Mouse (Mus musculus) midbrain, embryonic 16.5 days (tissue): ENCODE measurements around the gene Nipsnap2. TPM values are rescaled to one million over a fixed set of nuclear protein-coding genes. Genes with fewer than 3 reads are reported as not detected.
A peak's percentile ranks its signal among the peaks of the same experiment; 100 is the strongest.
"Not testable (repeated sequence)": the region's sequence is repeated elsewhere in the genome, so short reads cannot be mapped to it uniquely, and the experiment has no call there.

Experiments used
- ATAC-seq: fragments of 200-750 bp; cut with Nextera tagmentation; 2 replicates; pipeline ENCODE4 v1.8.0; 2017; ENCODE audit warnings: moderate TSS enrichment
- H3K27ac ChIP-seq: fragments of 300-500 bp; sonication (generic); 2 replicates; pipeline ENCODE4 v1.5.1; 2014; ENCODE audit warnings: mild to moderate bottlenecking, low read length, mixed read lengths
- H3K27me3 ChIP-seq: fragments of 300-500 bp; sonication (generic); 2 replicates; pipeline ENCODE4 v1.6.1; 2014; ENCODE audit warnings: low read depth, low read length, mixed read lengths; ENCODE audit not compliant: control insufficient read depth, insufficient read depth
- H3K36me3 ChIP-seq: fragments of 300-500 bp; sonication (generic); 2 replicates; pipeline ENCODE4 v1.6.1; 2014; ENCODE audit warnings: mild to moderate bottlenecking, low read length, moderate library complexity, mixed read lengths; ENCODE audit not compliant: control insufficient read depth, insufficient read depth
- H3K4me1 ChIP-seq: fragments of 300-500 bp; sonication (generic); 2 replicates; pipeline ENCODE4 v1.6.1; 2014; ENCODE audit warnings: mild to moderate bottlenecking, low read length, mixed read lengths; ENCODE audit not compliant: control insufficient read depth, insufficient read depth
- H3K4me2 ChIP-seq: fragments of 300-500 bp; sonication (generic); 2 replicates; pipeline ENCODE4 v1.6.1; 2014; ENCODE audit warnings: mild to moderate bottlenecking, low read length, mixed read lengths
- H3K4me3 ChIP-seq: fragments of 300-500 bp; sonication (generic); 2 replicates; pipeline ENCODE4 v1.5.1; 2014; ENCODE audit warnings: low read depth, mild to moderate bottlenecking, low read length, moderate library complexity, mixed read lengths
- H3K9ac ChIP-seq: fragments of 300-500 bp; sonication (generic); 2 replicates; pipeline ENCODE4 v1.6.1; 2014; ENCODE audit warnings: low read depth, low read length, mixed read lengths
- H3K9me3 ChIP-seq: fragments of 300-500 bp; sonication (generic); replicated peaks from 2 replicates; pipeline ENCODE4 v1.6.1; 2014; ENCODE audit warnings: mild to moderate bottlenecking, low read length, mixed read lengths; ENCODE audit not compliant: control insufficient read depth, poor library complexity, severe bottlenecking
- WGBS: fragments of 180-500 bp; shearing (Covaris S2); extraction: QIAGEN DNeasy Blood & Tissue Kit; methylation state at CpG from one replicate; pipeline ENCODE4 v1.1.7; 2014; 5-methylcytosine and 5-hydroxymethylcytosine counted together
- polyA plus RNA-seq: library from polyadenylated mRNA; unstranded; fragments of >200 nt; fragmentation: Nextera tagmentation; extraction: Ambion mirVana; gene quantifications from 2 replicates; pipeline ENCODE4 v1.2.1, GENCODE M21; 2015

The Nipsnap2 gene
- polyA plus RNA-seq, 1 experiment from 2014 or later, result 90.4 TPM

DNA sequence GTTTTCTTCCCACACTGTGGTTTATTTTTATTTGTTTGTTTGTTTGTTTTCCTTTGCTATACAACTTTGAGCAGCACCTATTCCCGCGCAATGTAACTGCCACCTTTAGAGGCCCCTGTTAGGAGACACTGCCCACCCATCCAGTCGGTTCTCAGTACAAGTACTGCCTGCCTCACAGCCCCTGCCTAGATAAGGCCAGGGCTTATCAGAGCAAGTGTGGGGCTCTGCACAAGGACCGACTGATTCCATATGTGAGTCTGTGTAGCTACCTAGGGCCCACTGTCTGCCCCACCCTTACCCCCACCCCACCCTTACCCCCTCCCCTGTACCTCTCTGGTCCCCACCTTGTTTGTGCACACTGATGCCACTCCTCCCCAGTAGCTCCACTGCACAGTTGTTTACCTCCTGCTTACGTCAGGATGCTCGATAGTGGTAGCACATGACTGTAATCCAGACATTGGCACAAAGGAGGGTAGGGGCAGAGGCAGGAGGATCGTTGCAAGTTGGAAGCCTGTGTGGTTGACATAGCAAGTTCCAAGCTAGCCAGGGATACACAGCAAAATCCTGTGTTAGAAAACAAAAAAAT, 18.1 kb downstream of the Nipsnap2 start:
- no peak for ATAC-seq

DNA sequence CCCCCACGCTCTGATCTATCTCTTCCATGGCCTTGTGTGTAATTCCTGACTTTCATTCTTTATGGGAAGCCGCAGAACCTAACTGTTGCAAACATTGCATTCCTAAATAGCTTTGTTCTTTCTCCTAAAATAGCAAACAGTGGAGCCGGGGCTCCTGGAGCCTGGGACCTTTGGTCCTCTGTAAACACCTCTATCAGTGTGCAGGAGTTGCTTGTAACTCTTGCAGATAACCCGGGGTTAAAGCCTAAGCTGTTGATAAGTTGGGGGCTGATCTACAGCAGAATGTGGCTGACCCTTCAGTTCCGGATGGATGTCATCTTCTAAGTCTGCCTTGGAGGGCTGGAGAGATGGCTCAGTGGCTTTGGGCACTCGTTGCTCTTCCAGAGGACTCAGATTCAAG, 19.2 kb downstream of the Nipsnap2 start:
- no peak overlapping the region for H3K4me3 ChIP-seq
- no peak overlapping the region for H3K27ac ChIP-seq
- 81% methylated on average over 6 of the region's 6 CpGs for WGBS
- no peaks in the 10 kb centered on the region for H3K27me3 ChIP-seq
- no peaks in the 10 kb centered on the region for H3K9me3 ChIP-seq
- no peaks in the 10 kb centered on the region for H3K4me1 ChIP-seq
- no peak overlapping the region for H3K9ac ChIP-seq
- H3K36me3 ChIP-seq, result peaks cover 28% of the 10 kb centered on the region
- ATAC-seq, result no peak
- H3K4me2 ChIP-seq, result no peak overlapping the region

More for the DNA sequence above, 18.1 kb downstream of the Nipsnap2 start:
- no peak overlapping the region for H3K4me3 ChIP-seq
- peaks cover 28% of the 10 kb centered on the region for H3K36me3 ChIP-seq
- H3K9me3 ChIP-seq, result no peaks in the 10 kb centered on the region
- no peak overlapping the region for H3K4me2 ChIP-seq
- H3K4me1 ChIP-seq, result no peaks in the 10 kb centered on the region
- H3K27ac ChIP-seq, result no peak overlapping the region
- no peaks in the 10 kb centered on the region for H3K27me3 ChIP-seq
- no peak overlapping the region for H3K9ac ChIP-seq
- WGBS, result 89% methylated on average over 7 of the region's 7 CpGs

DNA sequence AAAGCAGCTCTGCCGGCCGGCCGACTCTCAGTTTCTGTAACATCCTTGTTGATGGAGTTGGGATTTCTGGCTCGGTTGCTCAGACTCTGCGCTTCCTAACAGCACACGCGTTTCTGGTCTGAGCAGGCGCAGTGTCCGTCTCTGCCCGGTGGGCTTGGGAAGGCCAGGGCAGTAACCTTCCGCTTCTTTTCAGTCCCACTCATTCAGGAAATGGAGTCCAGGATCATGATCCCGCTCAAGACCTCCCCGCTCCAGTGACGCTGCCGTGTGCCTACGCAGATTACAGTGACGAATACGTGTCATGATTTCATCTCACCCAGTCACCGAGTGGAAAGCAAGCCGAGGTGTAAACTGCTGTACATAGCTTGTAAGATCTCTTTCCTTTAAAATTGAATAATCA, 32.0 kb downstream of the Nipsnap2 start:
- Histone ChIP-seq H3K4me3 (no peak overlapping the region), H3K9me3 (no peaks in the 10 kb centered on the region), H3K9ac (no peak overlapping the region), H3K27ac (no peak overlapping the region), H3K36me3 (peaks cover 8% of the 10 kb centered on the region), H3K4me1 (no peaks in the 10 kb centered on the region), H3K4me2 (no peak overlapping the region), H3K27me3 (no peaks in the 10 kb centered on the region)
- WGBS, result 96% methylated on average over 20 of the region's 20 CpGs
- ATAC-seq, result no peak

DNA sequence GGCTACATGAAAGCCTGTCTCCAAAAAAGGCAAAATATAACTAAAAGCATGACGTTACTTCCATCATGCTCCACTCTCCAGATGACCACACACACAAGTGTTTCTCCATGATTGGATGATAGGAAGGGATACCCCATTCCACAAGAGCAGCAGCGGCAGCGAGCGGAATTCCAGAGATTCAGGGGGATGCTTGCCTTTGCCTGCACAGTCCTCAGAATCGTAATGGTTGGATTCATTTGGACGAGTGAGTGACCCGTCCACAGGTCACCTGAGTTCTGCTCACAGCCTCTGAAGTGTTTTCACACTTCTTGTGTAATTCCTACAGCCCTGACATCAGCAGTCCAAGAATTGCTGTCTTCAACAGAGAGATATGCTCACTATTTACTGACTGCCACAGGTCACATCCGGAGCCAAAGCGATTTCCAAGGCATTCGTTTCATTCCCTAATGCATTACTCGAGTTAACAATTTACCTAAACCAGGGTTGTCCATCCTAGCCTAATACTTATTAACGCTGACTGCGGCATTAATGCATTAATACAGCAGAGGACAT, 35.1 kb downstream of the Nipsnap2 start:
- H3K27me3 ChIP-seq, result no peaks in the 10 kb centered on the region
- H3K4me3 ChIP-seq, result no peak overlapping the region
- H3K4me1 ChIP-seq, result no peaks in the 10 kb centered on the region

DNA sequence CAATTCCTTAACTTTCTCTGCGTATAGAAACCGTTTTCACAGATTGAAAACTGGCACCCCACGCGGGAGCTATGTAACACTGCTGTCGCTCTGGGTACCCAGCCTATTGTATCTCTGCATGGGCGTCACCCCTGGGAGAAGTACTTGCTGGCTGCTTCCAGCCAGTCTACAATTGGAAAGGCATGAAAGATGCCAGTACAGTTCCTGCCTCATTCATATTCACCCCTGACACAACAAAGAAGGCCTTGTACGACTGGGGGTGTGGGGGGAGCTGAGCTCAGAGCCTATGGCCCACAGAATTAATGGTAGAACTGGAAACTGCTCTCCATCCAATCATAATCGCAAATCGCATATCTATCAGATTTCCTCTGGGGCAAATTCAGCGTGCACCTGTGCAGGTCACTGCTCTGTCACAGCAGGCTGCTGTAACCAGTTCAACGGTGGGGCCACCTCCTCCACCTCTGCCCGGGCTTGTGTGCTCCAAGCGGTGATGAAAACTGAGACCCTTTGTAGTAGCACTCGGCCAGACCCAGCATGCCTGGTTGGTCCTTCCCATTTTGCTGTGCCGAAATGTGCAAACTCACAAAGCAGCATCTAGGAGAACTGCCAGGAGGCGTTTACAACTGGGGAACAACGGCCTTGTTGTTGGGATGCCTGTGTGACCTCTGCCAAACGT, 37.1 kb downstream of the Nipsnap2 start:
- peak; percentile 88 for ATAC-seq
- no peak overlapping the region for H3K4me2 ChIP-seq
- no peaks in the 10 kb centered on the region for H3K4me1 ChIP-seq
- no peaks in the 10 kb centered on the region for H3K27me3 ChIP-seq
- H3K4me3 ChIP-seq, result no peak overlapping the region
- no peaks in the 10 kb centered on the region for H3K9me3 ChIP-seq
- H3K9ac ChIP-seq, result no peak overlapping the region; the same call in 1 of the 2 replicates
- WGBS, result 55% methylated on average over 18 of the region's 18 CpGs
- peaks cover 3% of the 10 kb centered on the region for H3K36me3 ChIP-seq
- H3K27ac ChIP-seq, result peak overlapping the region; percentile 60

More for the DNA sequence above, 35.1 kb downstream of the Nipsnap2 start:
- no peak overlapping the region for H3K4me2 ChIP-seq
- no peaks in the 10 kb centered on the region for H3K9me3 ChIP-seq
- H3K9ac ChIP-seq, result no peak overlapping the region
- H3K36me3 ChIP-seq, result peaks cover 3% of the 10 kb centered on the region
- no peak overlapping the region for H3K27ac ChIP-seq
- 89% methylated on average over 13 of the region's 13 CpGs for WGBS
- ATAC-seq, result no peak

DNA sequence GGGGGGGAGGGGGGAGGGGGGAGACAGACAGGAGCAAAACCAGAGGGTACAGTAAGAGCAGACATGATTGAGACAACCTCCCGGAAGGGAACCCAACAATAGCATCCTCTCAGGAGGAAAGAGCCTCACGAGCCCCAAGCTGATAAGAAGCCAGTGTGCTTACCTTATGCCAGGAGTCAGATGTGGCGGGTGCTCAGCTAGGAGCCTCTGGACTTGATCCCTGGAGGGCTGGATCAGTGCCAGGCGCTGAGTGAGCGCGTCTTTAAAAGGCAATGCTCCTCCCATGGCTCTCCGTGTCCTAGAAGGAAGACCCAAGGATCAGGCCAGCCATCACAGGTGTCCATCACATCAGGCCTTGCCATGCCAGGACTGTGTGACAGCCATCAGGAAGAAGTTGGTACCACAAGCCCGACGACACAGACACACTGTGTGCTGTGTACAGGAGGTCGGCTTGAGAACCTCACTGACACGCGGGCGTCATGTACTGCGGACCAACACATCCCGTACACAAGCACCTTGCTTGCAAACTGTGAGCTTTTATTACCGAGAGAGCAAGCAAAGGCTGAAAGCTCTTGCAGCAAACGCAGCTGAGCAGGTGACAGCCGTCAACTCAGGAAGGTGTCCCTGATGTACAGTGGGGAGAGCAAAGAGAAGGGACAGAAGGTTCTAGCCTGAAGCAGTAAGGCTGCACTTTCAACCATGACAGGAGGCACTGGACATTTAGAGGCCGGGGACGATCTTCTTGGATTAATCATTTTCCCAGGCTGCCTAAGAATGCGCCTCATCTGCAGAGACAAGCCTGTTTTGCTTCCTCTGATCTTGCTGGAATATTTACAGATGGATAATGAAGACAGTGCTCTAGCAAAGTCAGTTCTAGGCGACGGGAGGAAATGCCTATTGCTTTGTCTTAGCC, 45.8 kb downstream of the Nipsnap2 start:
- no peaks in the 10 kb centered on the region for H3K4me1 ChIP-seq

GRCm38 (mm10) chr5:129772433-129772832, 47.6 kb downstream of the Nipsnap2 start:
- Histone ChIP-seq H3K9ac (no peak overlapping the region), H3K36me3 (no peaks in the 10 kb centered on the region), H3K4me3 (no peak overlapping the region), H3K27ac (no peak overlapping the region), H3K27me3 (no peaks in the 10 kb centered on the region), H3K4me1 (no peaks in the 10 kb centered on the region), H3K9me3 (no peaks in the 10 kb centered on the region), H3K4me2 (no peak overlapping the region)
- WGBS, result 93% methylated on average over 10 of the region's 10 CpGs
- no peak for ATAC-seq

More for the DNA sequence above, 45.8 kb downstream of the Nipsnap2 start:
- no peak overlapping the region for H3K9ac ChIP-seq
- H3K9me3 ChIP-seq, result no peaks in the 10 kb centered on the region
- 93% methylated on average over 23 of the region's 23 CpGs for WGBS
- H3K27me3 ChIP-seq, result no peaks in the 10 kb centered on the region
- H3K27ac ChIP-seq, result no peak overlapping the region
- no peak for ATAC-seq
- no peak overlapping the region for H3K4me3 ChIP-seq
- no peak overlapping the region for H3K4me2 ChIP-seq
- H3K36me3 ChIP-seq, result no peaks in the 10 kb centered on the region

DNA sequence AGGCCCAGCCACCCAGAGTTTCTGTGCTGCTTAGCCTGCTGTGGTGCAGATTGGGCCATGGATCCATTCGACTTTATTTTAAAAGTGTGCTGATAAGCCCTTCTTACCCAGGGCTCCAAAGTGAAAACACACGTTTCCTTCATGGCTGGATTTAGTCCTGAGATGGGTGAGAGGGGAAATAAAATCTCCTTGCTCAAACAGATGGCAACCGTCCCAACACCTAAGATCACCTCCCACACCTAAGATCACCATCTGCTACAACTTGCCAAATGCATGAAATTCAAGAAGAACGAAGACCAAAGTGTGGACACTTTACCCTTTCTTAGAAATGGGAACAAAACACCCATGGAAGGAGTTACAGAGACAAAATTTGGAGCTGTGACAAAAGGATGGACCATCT, 48.5 kb downstream of the Nipsnap2 start:
- not testable (repeated sequence) for H3K9ac ChIP-seq, ATAC-seq, H3K36me3 ChIP-seq, H3K27ac ChIP-seq, H3K27me3 ChIP-seq, H3K4me2 ChIP-seq, H3K9me3 ChIP-seq, H3K4me3 ChIP-seq, H3K4me1 ChIP-seq
- WGBS, result 93% methylated on average over 4 of the region's 4 CpGs
